Mouse (Mus musculus): Measurements from ENCODE around the gene Klf2.

- TF ChIP-seq POLR2A (IDR thresholded peaks at IDR 0.05; ENCODE audit: extremely low read depth, insufficient read depth, low read length), result no peak
- no peak for TF ChIP-seq CTCF (IDR thresholded peaks at IDR 0.05; ENCODE audit: extremely low read depth, insufficient read depth, low read length)
Measured at GRCm38 (mm10) chr8:72366435-72366834, 47.6 kb downstream of the Klf2 start.
